Mouse (Mus musculus) embryonic fibroblast, embryonic 13.5 days (primary cell): ENCODE data around the gene Pheta1. TPM values are rescaled to one million over a fixed set of nuclear protein-coding genes. Genes with fewer than 3 reads are reported as not detected.

Experiments used
- H3K27ac ChIP-seq: 2 replicates; pipeline ENCODE4 v1.5.1; 2012; ENCODE audit warnings: low read length, control low read depth, inconsistent platforms; ENCODE audit not compliant: insufficient read depth
- H3K4me1 ChIP-seq: 2 replicates; pipeline ENCODE4 v1.6.1; 2011; ENCODE audit warnings: low read length; ENCODE audit not compliant: control insufficient read depth, insufficient read depth
- H3K4me3 ChIP-seq: 2 replicates; pipeline ENCODE4 v1.5.1; 2011; ENCODE audit warnings: mild to moderate bottlenecking, control low read depth, low read length; ENCODE audit not compliant: insufficient read depth
- CTCF ChIP-seq: IDR thresholded peaks from 2 replicates; pipeline ENCODE4 v1.5.1; 2011; ENCODE audit warnings: mild to moderate bottlenecking, control low read depth, low read length, moderate library complexity, borderline replicate concordance; ENCODE audit not compliant: insufficient read depth
- POLR2A ChIP-seq: IDR thresholded peaks from 2 replicates; pipeline ENCODE4 v1.6.1; 2011; ENCODE audit warnings: low read depth, mild to moderate bottlenecking, control low read depth, low read length, moderate library complexity
- polyA plus RNA-seq: library from polyadenylated mRNA; stranded (reverse); fragments of >200 nt; gene quantifications from 2 replicates; pipeline ENCODE4 v1.2.4, GENCODE M21; 2011; ENCODE audit warnings: low read depth; ENCODE audit not compliant: missing spikeins, insufficient read length

Pheta1 gene
- polyA plus RNA-seq, 1 experiment, result 4.8 TPM

- Histone ChIP-seq H3K27ac (no peak overlapping the region), H3K4me3 (no peak overlapping the region), H3K4me1 (no peaks in the 10 kb centered on the region)
- no peak for TF ChIP-seq POLR2A
- no peak for TF ChIP-seq CTCF
These were observed 19.2 kb downstream of the Pheta1 start for GRCm38 (mm10) chr5:121867963-121868362.

GRCm38 (mm10) chr5:121870832-121871231, 22.0 kb downstream of the Pheta1 start:
- Histone ChIP-seq H3K4me3 (no peak overlapping the region), H3K4me1 (no peaks in the 10 kb centered on the region), H3K27ac (no peak overlapping the region)
- no peak for TF ChIP-seq CTCF
- TF ChIP-seq POLR2A, result no peak

GRCm38 (mm10) chr5:121871515-121872030, 22.8 kb downstream of the Pheta1 start:
- no peak overlapping the region for H3K27ac ChIP-seq
- TF ChIP-seq POLR2A (no peak), CTCF (no peak)
- no peaks in the 10 kb centered on the region for H3K4me1 ChIP-seq
- no peak overlapping the region for H3K4me3 ChIP-seq

GRCm38 (mm10) chr5:121872158-121872557, 23.4 kb downstream of the Pheta1 start:
- no peak for TF ChIP-seq POLR2A
- TF ChIP-seq CTCF, result peak; percentile 94
- Histone ChIP-seq H3K4me3 (no peak overlapping the region), H3K27ac (no peak overlapping the region), H3K4me1 (no peaks in the 10 kb centered on the region)

DNA sequence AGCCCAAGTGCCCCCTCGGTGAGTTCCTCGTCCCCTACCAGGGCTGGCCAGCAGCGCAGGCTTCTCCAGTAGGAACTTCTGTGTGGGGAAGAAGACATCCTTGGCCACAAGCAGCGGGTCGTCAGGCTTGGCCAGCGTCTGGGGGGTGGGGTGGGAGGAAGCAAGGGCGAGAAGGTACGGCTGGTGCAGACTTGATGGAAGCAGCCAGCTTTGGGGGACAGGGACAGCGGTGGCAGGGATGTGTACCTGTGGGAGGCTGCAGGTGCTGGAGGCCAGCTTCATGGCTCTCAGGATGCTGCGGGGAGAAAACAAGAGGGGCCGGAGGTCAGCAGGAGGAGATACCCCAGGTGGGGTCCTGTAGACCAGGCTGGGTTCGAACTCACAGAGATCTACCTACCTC, 26.3 kb downstream of the Pheta1 start:
- Histone ChIP-seq H3K4me3 (no peak overlapping the region), H3K27ac (no peak overlapping the region), H3K4me1 (no peaks in the 10 kb centered on the region)
- TF ChIP-seq CTCF (no peak), POLR2A (no peak)

DNA sequence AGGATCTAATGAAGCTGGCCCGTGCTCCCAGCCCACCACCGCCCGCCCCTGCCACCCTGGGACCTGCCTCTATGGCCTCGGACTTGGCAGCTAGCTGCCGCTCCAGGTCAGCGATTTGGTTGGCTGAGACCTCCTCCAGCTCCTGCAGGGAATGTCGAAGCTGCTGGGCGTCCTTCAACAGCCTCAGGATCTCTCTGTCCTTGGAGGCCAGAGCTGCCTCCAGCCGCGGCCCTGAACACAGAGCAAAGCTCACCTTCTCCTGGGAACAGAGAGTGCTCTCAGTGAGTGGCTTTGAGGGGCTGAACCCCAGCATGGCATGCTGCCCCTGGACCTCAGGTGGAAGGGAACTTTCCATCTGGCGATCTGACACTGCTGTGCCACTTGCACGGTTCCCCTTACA, 28.1 kb downstream of the Pheta1 start:
- H3K27ac ChIP-seq, result no peak overlapping the region
- TF ChIP-seq POLR2A, result no peak
- TF ChIP-seq CTCF, result no peak
- H3K4me3 ChIP-seq, result no peak overlapping the region
- H3K4me1 ChIP-seq, result no peaks in the 10 kb centered on the region

DNA sequence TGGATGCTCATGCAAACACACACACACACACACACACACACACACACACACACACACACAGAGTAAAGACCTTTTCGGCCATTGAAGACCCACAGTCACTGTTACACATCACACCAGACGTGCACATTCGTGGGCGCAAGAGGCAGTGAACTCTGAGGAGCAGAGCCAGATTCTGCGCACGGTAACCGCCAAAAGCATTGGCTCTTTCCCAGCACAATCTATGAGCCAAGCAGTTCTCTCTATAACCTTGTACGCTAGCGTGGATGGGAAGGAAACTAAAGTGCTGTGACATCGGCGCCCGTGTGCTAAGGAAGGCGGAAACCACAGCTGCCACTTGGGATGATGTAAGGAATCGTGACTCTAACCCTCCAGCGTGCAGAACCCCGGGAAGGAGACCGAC, 29.9 kb downstream of the Pheta1 start:
- TF ChIP-seq POLR2A, result no peak
- TF ChIP-seq CTCF, result no peak
- no peak overlapping the region for H3K27ac ChIP-seq
- H3K4me3 ChIP-seq, result no peak overlapping the region
- H3K4me1 ChIP-seq, result no peaks in the 10 kb centered on the region

GRCm38 (mm10) chr5:121879211-121879610, 30.4 kb downstream of the Pheta1 start:
- no peak overlapping the region for H3K27ac ChIP-seq
- H3K4me3 ChIP-seq, result no peak overlapping the region
- TF ChIP-seq POLR2A (no peak), CTCF (peak; percentile 65)
- no peaks in the 10 kb centered on the region for H3K4me1 ChIP-seq

DNA sequence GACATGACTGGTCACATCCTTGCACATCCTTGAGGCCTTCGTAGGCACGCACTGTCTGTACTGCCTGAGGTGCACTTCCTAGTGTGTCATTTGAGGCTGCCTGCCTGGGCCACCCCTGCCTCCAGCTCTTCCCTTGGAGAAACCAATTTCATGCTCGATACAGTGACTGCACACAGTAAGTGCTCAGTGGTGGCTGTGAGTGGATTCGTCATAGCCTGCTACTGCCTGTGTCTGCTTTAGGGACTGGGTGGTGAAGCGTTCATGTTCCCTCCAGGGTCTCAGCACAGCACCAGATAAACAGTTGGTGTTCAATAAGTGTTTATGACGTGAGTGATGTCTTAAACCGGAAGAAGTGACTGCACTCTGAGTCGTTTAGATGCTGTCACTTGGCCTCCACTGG, 34.6 kb downstream of the Pheta1 start:
- no peak overlapping the region for H3K27ac ChIP-seq
- TF ChIP-seq POLR2A, result no peak
- TF ChIP-seq CTCF, result no peak
- no peaks in the 10 kb centered on the region for H3K4me1 ChIP-seq
- H3K4me3 ChIP-seq, result no peak overlapping the region

GRCm38 (mm10) chr5:121889375-121889774, 40.6 kb downstream of the Pheta1 start:
- H3K27ac ChIP-seq, result no peak overlapping the region
- H3K4me1 ChIP-seq, result no peaks in the 10 kb centered on the region
- TF ChIP-seq CTCF (no peak), POLR2A (no peak)
- no peak overlapping the region for H3K4me3 ChIP-seq
